Mouse (Mus musculus) erythroid progenitor cell, adult 5-6 weeks (primary cell): ENCODE results near the gene Zfp296. TPM values are rescaled to one million over a fixed set of nuclear protein-coding genes. Genes with fewer than 3 reads are reported as not detected.

Experiments
- total RNA-seq, 2 experiments: library from RNA; stranded (forward) in 1 of 2; stranded (reverse) in 1 of 2; fragments of 150-400 nt in 1 of 2; fragments of 186-747, 209-891 nt in 1 of 2; gene quantifications; 2 replicates each; pipeline versions ENCODE4 v1.2.3 to v1.2.4; 2015 to 2017; ENCODE audit warnings: low replicate concordance in 2 of 2

Zfp296 gene
- total RNA-seq, 2 experiments from 2014 or later = not detected

Other genes with a start within 250 kb of the Zfp296 start
- gene Ercc1, start 232.5 kb upstream of the Zfp296 start, total RNA-seq (2015; ENCODE audit: low replicate concordance) = 3.6 and 12.6 TPM in 2 replicates
- 1.2 and 1.8 TPM in 2 replicates for gene Ercc1, start 232.5 kb upstream of the Zfp296 start, total RNA-seq (2017; ENCODE audit: low replicate concordance)
- gene Cd3eap, start 217.8 kb upstream of the Zfp296 start, total RNA-seq (2015; ENCODE audit: low replicate concordance) = 2.1 and 3.6 TPM in 2 replicates
- 0.45 and 4.0 TPM in 2 replicates for gene Cd3eap, start 217.8 kb upstream of the Zfp296 start, total RNA-seq (2017; ENCODE audit: low replicate concordance)
- not detected in 2 replicates for gene Ppp1r13l, start 217.5 kb upstream of the Zfp296 start, total RNA-seq (2015; ENCODE audit: low replicate concordance)
- gene Ppp1r13l, start 217.5 kb upstream of the Zfp296 start, total RNA-seq (2017; ENCODE audit: low replicate concordance) = 0.64 and 1.7 TPM in 2 replicates
- 1.7 and 1.8 TPM in 2 replicates for gene Ercc2, start 195.3 kb upstream of the Zfp296 start, total RNA-seq (2015; ENCODE audit: low replicate concordance)
- gene Ercc2, start 195.3 kb upstream of the Zfp296 start, total RNA-seq (2017; ENCODE audit: low replicate concordance) = 5.3 and 11.3 TPM in 2 replicates
- 2.5 TPM in 1 of 2 replicates, not detected in the other for gene Klc3, start 173.2 kb upstream of the Zfp296 start, total RNA-seq (2015; ENCODE audit: low replicate concordance)
- not detected in 2 replicates for gene Klc3, start 173.2 kb upstream of the Zfp296 start, total RNA-seq (2017; ENCODE audit: low replicate concordance)
- not detected in 2 replicates for gene Ckm, start 172.5 kb upstream of the Zfp296 start, total RNA-seq (2015; ENCODE audit: low replicate concordance)
- gene Ckm, start 172.5 kb upstream of the Zfp296 start, total RNA-seq (2017; ENCODE audit: low replicate concordance) = not detected in 2 replicates
- gene Mark4, start 118.5 kb upstream of the Zfp296 start, total RNA-seq (2015; ENCODE audit: low replicate concordance) = 4.3 and 8.8 TPM in 2 replicates
- 1.1 and 1.2 TPM in 2 replicates for gene Mark4, start 118.5 kb upstream of the Zfp296 start, total RNA-seq (2017; ENCODE audit: low replicate concordance)
- not detected in 2 replicates for gene Exoc3l2, start 114.0 kb upstream of the Zfp296 start, total RNA-seq (2015; ENCODE audit: low replicate concordance)
- not detected in 2 replicates for gene Exoc3l2, start 114.0 kb upstream of the Zfp296 start, total RNA-seq (2017; ENCODE audit: low replicate concordance)
- gene Bloc1s3, start 68.9 kb upstream of the Zfp296 start, total RNA-seq (2015; ENCODE audit: low replicate concordance) = 2.9 TPM in 2 replicates
- 0.13 and 0.15 TPM in 2 replicates for gene Bloc1s3, start 68.9 kb upstream of the Zfp296 start, total RNA-seq (2017; ENCODE audit: low replicate concordance)
- gene Trappc6a, start 68.9 kb upstream of the Zfp296 start, total RNA-seq (2015; ENCODE audit: low replicate concordance) = 12.6 and 31.9 TPM in 2 replicates
- 3.5 and 5.8 TPM in 2 replicates for gene Trappc6a, start 68.9 kb upstream of the Zfp296 start, total RNA-seq (2017; ENCODE audit: low replicate concordance)
- gene Nkpd1, start 59.4 kb upstream of the Zfp296 start, total RNA-seq (2015; ENCODE audit: low replicate concordance) = not detected in 2 replicates
- not detected in 2 replicates for gene Nkpd1, start 59.4 kb upstream of the Zfp296 start, total RNA-seq (2017; ENCODE audit: low replicate concordance)
- gene Ppp1r37, start 14.2 kb upstream of the Zfp296 start, total RNA-seq (2015; ENCODE audit: low replicate concordance) = 51.1 and 51.5 TPM in 2 replicates
- gene Ppp1r37, start 14.2 kb upstream of the Zfp296 start, total RNA-seq (2017; ENCODE audit: low replicate concordance) = 54.5 and 74.7 TPM in 2 replicates
- 78.9 and 80.1 TPM in 2 replicates for gene Gemin7, start 308 bp downstream of the Zfp296 start, total RNA-seq (2015; ENCODE audit: low replicate concordance)
- 19.6 and 26.4 TPM in 2 replicates for gene Gemin7, start 308 bp downstream of the Zfp296 start, total RNA-seq (2017; ENCODE audit: low replicate concordance)
- 12.3 and 14.3 TPM in 2 replicates for gene Clasrp, start 27.2 kb downstream of the Zfp296 start, total RNA-seq (2015; ENCODE audit: low replicate concordance)
- gene Clasrp, start 27.2 kb downstream of the Zfp296 start, total RNA-seq (2017; ENCODE audit: low replicate concordance) = 19.9 and 45.4 TPM in 2 replicates
- gene Relb, start 52.2 kb downstream of the Zfp296 start, total RNA-seq (2015; ENCODE audit: low replicate concordance) = 1.7 and 3.2 TPM in 2 replicates
- gene Relb, start 52.2 kb downstream of the Zfp296 start, total RNA-seq (2017; ENCODE audit: low replicate concordance) = 4.0 TPM in 1 of 2 replicates, not detected in the other
- 34.8 and 90.5 TPM in 2 replicates for gene Clptm1, start 87.7 kb downstream of the Zfp296 start, total RNA-seq (2015; ENCODE audit: low replicate concordance)
- gene Clptm1, start 87.7 kb downstream of the Zfp296 start, total RNA-seq (2017; ENCODE audit: low replicate concordance) = 34.0 and 34.3 TPM in 2 replicates
- 8.0 and 22.7 TPM in 2 replicates for gene Apoc2, start 100.7 kb downstream of the Zfp296 start, total RNA-seq (2015; ENCODE audit: low replicate concordance)
- not detected in 2 replicates for gene Apoc2, start 100.7 kb downstream of the Zfp296 start, total RNA-seq (2017; ENCODE audit: low replicate concordance)
- gene Gm44805, start 104.1 kb downstream of the Zfp296 start, total RNA-seq (2015; ENCODE audit: low replicate concordance) = not detected in 2 replicates
- gene Gm44805, start 104.1 kb downstream of the Zfp296 start, total RNA-seq (2017; ENCODE audit: low replicate concordance) = not detected in 2 replicates
- gene Apoc4, start 104.2 kb downstream of the Zfp296 start, total RNA-seq (2015; ENCODE audit: low replicate concordance) = not detected in 2 replicates
- not detected in 2 replicates for gene Apoc4, start 104.2 kb downstream of the Zfp296 start, total RNA-seq (2017; ENCODE audit: low replicate concordance)
- 28.1 TPM in 1 of 2 replicates, not detected in the other for gene Apoc1, start 115.4 kb downstream of the Zfp296 start, total RNA-seq (2015; ENCODE audit: low replicate concordance)
- gene Apoc1, start 115.4 kb downstream of the Zfp296 start, total RNA-seq (2017; ENCODE audit: low replicate concordance) = not detected in 2 replicates
- gene Apoe, start 121.9 kb downstream of the Zfp296 start, total RNA-seq (2015; ENCODE audit: low replicate concordance) = 49.9 and 66.0 TPM in 2 replicates
- gene Apoe, start 121.9 kb downstream of the Zfp296 start, total RNA-seq (2017; ENCODE audit: low replicate concordance) = 260 and 282 TPM in 2 replicates
- 14.7 and 16.9 TPM in 2 replicates for gene Tomm40, start 138.2 kb downstream of the Zfp296 start, total RNA-seq (2015; ENCODE audit: low replicate concordance)
- 8.9 and 10.4 TPM in 2 replicates for gene Tomm40, start 138.2 kb downstream of the Zfp296 start, total RNA-seq (2017; ENCODE audit: low replicate concordance)
- not detected in 2 replicates for gene Nectin2, start 173.2 kb downstream of the Zfp296 start, total RNA-seq (2015; ENCODE audit: low replicate concordance)
- gene Nectin2, start 173.2 kb downstream of the Zfp296 start, total RNA-seq (2017; ENCODE audit: low replicate concordance) = 0.64 TPM in 1 of 2 replicates, not detected in the other
- not detected in 2 replicates for gene Bcam, start 193.7 kb downstream of the Zfp296 start, total RNA-seq (2015; ENCODE audit: low replicate concordance)
- not detected in 2 replicates for gene Bcam, start 193.7 kb downstream of the Zfp296 start, total RNA-seq (2017; ENCODE audit: low replicate concordance)
- not detected in 2 replicates for gene Cblc, start 219.5 kb downstream of the Zfp296 start, total RNA-seq (2015; ENCODE audit: low replicate concordance)
- gene Cblc, start 219.5 kb downstream of the Zfp296 start, total RNA-seq (2017; ENCODE audit: low replicate concordance) = not detected in 2 replicates
- 15.5 and 21.3 TPM in 2 replicates for gene Bcl3, start 245.5 kb downstream of the Zfp296 start, total RNA-seq (2015; ENCODE audit: low replicate concordance)
- gene Bcl3, start 245.5 kb downstream of the Zfp296 start, total RNA-seq (2017; ENCODE audit: low replicate concordance) = 0.77 TPM in 1 of 2 replicates, not detected in the other